Comparison of ENCODE assay signal across 23 mouse cellular contexts in genomic region chr6:76114346-76114745, GRCm38 (mm10).
"Had no signal": no experiment of that assay in that cellular context is flagged by ENCODE, and none has a peak within 500 bp of the region (broad histone marks: within the 10 kb centered on the region; RNA-seq: fewer than 3 reads in every experiment).

No protein-coding gene starts in this region.

- H3K9ac ChIP-seq: heart, embryonic 13.5 days; heart, embryonic 15.5 days; hindbrain, embryonic 14.5 days; intestine, embryonic 15.5 days; limb, embryonic 12.5 days had no signal

- H3K9me3 ChIP-seq: heart, embryonic 13.5 days; heart, embryonic 15.5 days; intestine, embryonic 15.5 days; limb, embryonic 10.5 days; limb, embryonic 12.5 days had no signal

- H3K4me1 ChIP-seq: heart, embryonic 13.5 days; heart, embryonic 15.5 days; intestine, embryonic 15.5 days; limb, embryonic 10.5 days; limb, embryonic 12.5 days had no signal

- H3K4me2 ChIP-seq: heart, embryonic 11.5 days; heart, embryonic 13.5 days; heart, embryonic 15.5 days; hindbrain, embryonic 14.5 days; intestine, embryonic 15.5 days; limb, embryonic 12.5 days had no signal

- H3K27ac ChIP-seq: heart, adult 2 months; heart, embryonic 13.5 days; heart, embryonic 15.5 days; hindbrain, embryonic 14.5 days; intestine, embryonic 15.5 days; layer of hippocampus, adult 2 months; left cerebral cortex, adult 2 months; limb, embryonic 10.5 days; limb, embryonic 12.5 days had no signal

- DNase-seq: gastrocnemius, postnatal 14 days; gastrocnemius, postnatal 36 days; heart, adult 11 months; heart, adult 2 months; heart, postnatal 14 days; heart, postnatal 36 days; kidney, adult 18-20 months; kidney, adult 8-10 months; kidney, postnatal 10 days; kidney, postnatal 25 days; kidney, postnatal 4 days had no signal

- ATAC-seq: hindbrain, embryonic 16.5 days; inflammation-experienced regulatory T-cells, adult 6 months; intestine, embryonic 15.5 days; intestine, postnatal 0 days had no signal

- H3K36me3 ChIP-seq: heart, embryonic 13.5 days; heart, embryonic 15.5 days; intestine, embryonic 15.5 days; limb, embryonic 10.5 days; limb, embryonic 12.5 days had no signal

- H3K4me3 ChIP-seq: heart, adult 2 months; heart, embryonic 13.5 days; heart, embryonic 15.5 days; intestine, embryonic 15.5 days; layer of hippocampus, adult 2 months; left cerebral cortex, adult 2 months; limb, embryonic 10.5 days; limb, embryonic 12.5 days had no signal

- H3K27me3 ChIP-seq: heart, embryonic 13.5 days; heart, embryonic 15.5 days; intestine, embryonic 15.5 days; limb, embryonic 12.5 days had no signal
